21 mouse cellular contexts compared by ENCODE assay signal in the genomic region with DNA sequence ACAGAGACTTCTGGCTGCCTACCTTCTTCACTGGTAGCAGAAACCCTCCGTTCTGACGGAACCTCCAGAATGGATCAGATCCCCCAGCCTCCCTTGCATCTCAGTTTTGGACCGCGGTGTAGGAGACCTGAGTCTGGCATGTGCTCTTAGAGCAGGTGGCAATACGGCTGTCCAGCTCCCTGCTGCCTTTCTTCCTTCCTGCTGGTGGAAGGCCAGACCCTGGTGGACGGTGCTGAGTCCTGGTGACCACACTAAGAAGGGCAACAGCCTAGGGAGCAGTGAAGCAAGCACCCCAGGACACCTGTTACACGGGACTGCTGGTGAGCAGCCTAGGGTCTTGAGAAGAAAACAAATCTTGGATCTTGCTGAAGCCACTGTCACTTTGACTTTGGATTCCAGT.
A peak's percentile ranks its signal among the peaks of the same experiment; 100 is the strongest.
DNase-seq lines count a peak whose midpoint lies in the region; ATAC-seq and TF ChIP-seq lines count a peak whose summit lies in the region.
"Had no signal": no experiment of that assay in that cellular context is flagged by ENCODE, and none has a peak within 500 bp of the region (broad histone marks: within the 10 kb centered on the region; RNA-seq: fewer than 3 reads in every experiment).

No protein-coding gene starts in this region.

- H3K9ac ChIP-seq in liver, embryonic 11.5 days (ENCODE audit: low read depth, low read length) = no peak overlapping the region
- H3K9ac ChIP-seq: forebrain, embryonic 13.5 days; forebrain, postnatal 0 days; heart, embryonic 15.5 days; hindbrain, embryonic 14.5 days had no signal

- H3K4me1 ChIP-seq in cerebellum, adult 2 months (ENCODE audit: control insufficient read depth, insufficient read depth, low read length) = peaks cover 32% of the 10 kb centered on the region
- no peaks in the 10 kb centered on the region for H3K4me1 ChIP-seq in liver, embryonic 11.5 days (replicated peaks; ENCODE audit: control insufficient read depth, insufficient read depth, low read length)
- H3K4me1 ChIP-seq: forebrain, embryonic 13.5 days; heart, embryonic 15.5 days had no signal

- no peaks in the 10 kb centered on the region for H3K36me3 ChIP-seq in liver, embryonic 11.5 days (ENCODE audit: control insufficient read depth, insufficient read depth, low read length)
- H3K36me3 ChIP-seq: G1E; heart, embryonic 15.5 days; hindbrain, embryonic 10.5 days had no signal

- DNase-seq in cerebellum, postnatal 4 days (ENCODE audit: low spot score in 2 of 2) = no peak
- peak; percentile 73 to 85 for DNase-seq in cerebellum, adult 2 months
- DNase-seq in cerebellum, postnatal 10 days = peak; percentile 72 to 75
- DNase-seq in left cerebral cortex, postnatal 14 days (ENCODE audit: low spot score in 2 of 2) = no peak
- no peak for DNase-seq in liver, embryonic 11.5 days (ENCODE audit: low spot score)
- DNase-seq in left cerebral cortex, postnatal 10 days (ENCODE audit: extremely low spot score in 1 of 2, low spot score in 2 of 2) = no peak
- DNase-seq: adrenal gland, postnatal 10 days; forebrain, postnatal 0 days; gastrocnemius, postnatal 14 days; heart, adult 2 months; heart, postnatal 14 days had no signal

- TF ChIP-seq POLR2A in cerebellum, adult 2 months (IDR thresholded peaks at IDR 0.05; ENCODE audit: borderline replicate concordance, insufficient read depth, low read length) = no peak

- no peaks in the 10 kb centered on the region for H3K27me3 ChIP-seq in cerebellum, adult 2 months (ENCODE audit: control insufficient read depth, insufficient read depth, low read length)
- H3K27me3 ChIP-seq in liver, embryonic 11.5 days (replicated peaks; ENCODE audit: control insufficient read depth, insufficient read depth, low read length) = no peaks in the 10 kb centered on the region
- H3K27me3 ChIP-seq: forebrain, embryonic 13.5 days; heart, embryonic 15.5 days had no signal

- TF ChIP-seq CTCF in cerebellum, adult 2 months (IDR thresholded peaks at IDR 0.05; ENCODE audit: borderline replicate concordance, insufficient read depth, low read depth, low read length) = no peak

- no peaks in the 10 kb centered on the region for H3K9me3 ChIP-seq in liver, embryonic 11.5 days (ENCODE audit: control insufficient read depth, low read length)
- H3K9me3 ChIP-seq: forebrain, embryonic 13.5 days; heart, embryonic 15.5 days had no signal

- 8% methylated on average over 7 of the region's 7 CpGs for WGBS in cerebellum, adult 2 months
- 76% methylated on average over 7 of the region's 7 CpGs for WGBS in liver, embryonic 11.5 days

- H3K4me2 ChIP-seq in liver, embryonic 11.5 days = no peak overlapping the region
- H3K4me2 ChIP-seq: forebrain, embryonic 13.5 days; heart, embryonic 11.5 days; heart, embryonic 15.5 days; hindbrain, embryonic 14.5 days had no signal

- no peak overlapping the region for H3K27ac ChIP-seq in cerebellum, adult 2 months (ENCODE audit: insufficient read depth, low read length)
- no peak overlapping the region for H3K27ac ChIP-seq in liver, embryonic 11.5 days (ENCODE audit: low read depth, low read length)
- H3K27ac ChIP-seq: forebrain, embryonic 13.5 days; heart, adult 2 months; heart, embryonic 15.5 days; hindbrain, embryonic 10.5 days; hindbrain, embryonic 14.5 days had no signal

- no peak overlapping the region for H3K4me3 ChIP-seq in cerebellum, adult 2 months (replicated peaks; ENCODE audit: insufficient read depth, low read depth, low read length)
- no peak overlapping the region for H3K4me3 ChIP-seq in liver, embryonic 11.5 days (ENCODE audit: low read depth, low read length)
- H3K4me3 ChIP-seq: forebrain, embryonic 13.5 days; heart, adult 2 months; heart, embryonic 15.5 days; hindbrain, embryonic 10.5 days had no signal

- peak; percentile 78; the same call in 1 of the 2 replicates for ATAC-seq in cerebellum, adult (ENCODE audit: insufficient number of reproducible peaks, low FRiP score, low TSS enrichment)
- ATAC-seq in hematopoietic stem cell, adult 5-6 weeks (replicated peaks in 1 of 2; ENCODE audit: insufficient read depth in 1 of 2, low FRiP score in 2 of 2, low TSS enrichment in 1 of 2, low read depth in 1 of 2, poor library complexity in 2 of 2, severe bottlenecking in 2 of 2) = peak; percentile 3 to 4; a peak in 1 of 4 replicates
- ATAC-seq in liver, embryonic 11.5 days (replicated peaks; ENCODE audit: low FRiP score) = no peak
- ATAC-seq: CD4-positive, CD25-positive, alpha-beta regulatory T cell, adult 4 months; forebrain, embryonic 13.5 days; forebrain, postnatal 0 days; intestine, postnatal 0 days had no signal

- intact Hi-C loops in left cerebral cortex, postnatal 14 days (cut with DNase I) = no loop called here
- intact Hi-C loops in left cerebral cortex, postnatal 10 days (cut with DNase I) = no loop called here

Comparison
In these comparisons a context has a peak if more than half of its experiments do, and no peak if none do; other contexts are left out.
1. DNase-seq: peak in cerebellum, adult 2 months (2 of 2) and cerebellum, postnatal 10 days (2 of 2); none in cerebellum, postnatal 4 days (0 of 2), left cerebral cortex, postnatal 14 days (0 of 2), liver, embryonic 11.5 days (single experiment) and left cerebral cortex, postnatal 10 days (0 of 2).